Mouse (Mus musculus): ENCODE data around the gene Calcr. TPM values are rescaled to one million over a fixed set of nuclear protein-coding genes. Genes with fewer than 3 reads are reported as not detected.

Gene Calcr
- 1.3 and 2.4 TPM in 2 replicates for polyA plus RNA-seq (2015; fragmentation: Nextera tagmentation; extraction: Ambion mirVana)

GRCm38 (mm10) chr6:3764230-3764764, at the start of gene Calcr:
Gene Calcr (minus strand): TSS chr6:3764714.

MicroRNA genes within 50 kb of the gene (microRNA counts, 519-probe panel; counts per million panel counts)
- microRNA mmu-miR-489 (2,318 counts per million, percentile 66 among the panel's probes with 10 or more counts), microRNA mmu-miR-653 (296 counts per million, percentile 58 among the panel's probes with 10 or more counts)

Small RNA genes within 50 kb of the gene (microRNA-seq; reads per million reads assigned to microRNA genes)
- 0.91 to 2.1 reads per million in 2 experiments for gene Mir489
- gene Mir653 = 11.9 to 15.1 reads per million in 2 experiments

Other genes starting within 250 kb of the Calcr start
- gene Tfpi2, start 224.2 kb upstream of the Calcr start, polyA plus RNA-seq (2015; fragmentation: Nextera tagmentation; extraction: Ambion mirVana) = 5.8 and 8.1 TPM in 2 replicates
- not detected in 2 replicates for gene Gngt1, start 229.1 kb upstream of the Calcr start, polyA plus RNA-seq (2015; fragmentation: Nextera tagmentation; extraction: Ambion mirVana)
- 88.6 and 105 TPM in 2 replicates for gene Gng11, start 239.2 kb upstream of the Calcr start, polyA plus RNA-seq (2015; fragmentation: Nextera tagmentation; extraction: Ambion mirVana)

All from skeletal muscle tissue, postnatal 0 days (tissue).